Mouse (Mus musculus) heart, postnatal 4 days (tissue): Measurements from ENCODE around the gene Men1. TPM values are rescaled to one million over a fixed set of nuclear protein-coding genes. Genes with fewer than 3 reads are reported as not detected.

Experiments used
- DNase-seq: peaks from one replicate; pipeline ENCODE4 v3.0.0; 2021
- total RNA-seq, 2 experiments: library from RNA; stranded (reverse); gene quantifications; 2 replicates each; pipeline ENCODE4 v1.2.3; 2021

The Men1 gene
- total RNA-seq, 2 experiments from 2014 or later: 16.6 to 18.5 TPM

DNA sequence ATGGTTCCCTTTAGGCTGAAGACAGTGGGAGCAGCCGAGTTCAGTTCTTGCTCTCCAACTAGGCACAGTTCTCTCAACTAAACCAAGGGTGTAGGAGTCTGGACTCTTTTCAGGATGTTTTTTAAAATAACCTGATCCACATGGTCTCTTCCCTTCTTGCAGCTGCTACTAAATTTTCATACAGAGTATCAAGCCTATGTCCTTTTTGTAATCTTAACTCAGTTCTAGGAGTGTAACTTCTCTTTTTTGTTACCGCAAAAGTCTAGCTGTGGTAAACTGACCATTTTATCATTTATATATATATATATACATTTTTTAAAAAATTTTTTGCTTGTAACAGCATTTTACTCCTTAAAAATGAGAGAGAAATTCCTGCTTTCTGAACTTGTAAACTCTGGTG lies 35.4 kb downstream of the Men1 start:
- no peak for DNase-seq

DNA sequence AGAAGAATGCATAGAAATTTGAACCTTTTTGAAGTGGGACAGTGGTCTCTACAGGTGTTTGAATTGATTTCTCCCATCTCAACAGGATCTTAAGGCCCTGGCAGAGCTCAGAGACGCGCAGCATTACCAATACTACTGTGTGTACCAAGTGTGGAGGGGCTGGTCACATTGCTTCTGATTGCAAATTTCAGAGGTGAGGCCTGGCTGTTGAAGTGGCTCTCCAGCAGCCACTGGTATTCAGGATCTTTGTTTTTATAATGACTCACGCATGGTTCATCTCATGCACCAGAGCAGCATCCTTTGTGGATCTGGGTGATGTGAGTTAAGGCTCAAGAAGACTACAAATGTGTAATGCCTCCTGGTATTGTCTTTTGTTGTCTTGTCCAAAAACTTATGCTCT lies 37.7 kb downstream of the Men1 start:
- DNase-seq: no peak

DNA sequence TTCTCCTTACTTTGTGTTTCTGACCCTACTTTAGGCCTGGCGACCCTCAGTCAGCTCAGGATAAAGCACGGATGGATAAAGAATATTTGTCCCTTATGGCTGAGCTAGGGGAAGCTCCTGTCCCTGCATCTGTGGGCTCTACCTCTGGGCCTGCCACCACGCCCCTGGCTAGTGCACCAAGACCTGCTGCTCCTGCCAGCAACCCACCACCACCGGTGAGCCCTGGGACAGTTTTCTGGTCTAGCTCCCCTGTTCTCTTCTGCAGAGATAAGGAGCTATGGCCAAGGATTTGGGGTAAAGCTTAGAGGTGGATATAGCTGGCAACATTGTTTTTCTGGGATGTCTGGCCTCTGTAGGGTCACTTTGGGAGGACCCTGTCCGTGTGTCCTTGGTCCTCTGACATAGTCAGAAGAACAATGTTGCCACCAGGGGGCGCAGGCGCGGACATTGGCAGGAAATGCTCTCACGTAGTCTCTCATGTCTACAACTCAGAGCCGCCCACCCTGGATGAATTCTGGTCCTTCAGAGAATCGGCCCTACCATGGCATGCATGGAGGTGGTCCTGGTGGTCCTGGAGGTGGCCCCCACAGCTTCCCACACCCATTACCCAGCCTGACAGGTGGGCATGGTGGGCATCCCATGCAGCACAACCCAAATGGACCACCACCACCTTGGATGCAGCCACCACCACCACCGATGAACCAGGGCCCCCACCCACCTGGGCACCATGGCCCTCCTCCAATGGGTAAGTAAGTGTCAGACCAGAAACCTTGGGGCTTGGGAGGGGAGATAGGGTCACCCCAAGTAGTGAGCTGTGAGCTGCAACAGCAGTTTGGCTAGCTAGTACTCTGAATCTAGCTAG lies 39.0 kb downstream of the Men1 start:
- DNase-seq: peak; percentile 95

DNA sequence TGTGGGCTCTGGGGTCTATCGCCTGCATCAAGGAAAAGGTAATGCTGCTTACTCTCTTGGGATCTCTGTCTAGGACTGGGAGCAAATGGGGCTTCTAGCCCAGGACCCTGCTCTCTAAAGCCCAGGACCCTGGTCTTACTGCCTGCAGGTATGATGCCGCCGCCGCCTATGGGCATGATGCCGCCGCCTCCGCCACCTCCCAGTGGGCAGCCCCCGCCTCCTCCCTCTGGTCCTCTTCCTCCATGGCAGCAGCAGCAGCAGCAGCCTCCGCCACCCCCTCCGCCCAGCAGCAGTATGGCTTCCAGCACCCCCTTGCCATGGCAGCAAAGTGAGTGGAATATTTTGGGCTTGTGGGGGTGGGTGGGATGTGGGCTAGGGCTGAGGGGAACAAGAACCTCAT lies 39.8 kb downstream of the Men1 start:
- DNase-seq: no peak

DNA sequence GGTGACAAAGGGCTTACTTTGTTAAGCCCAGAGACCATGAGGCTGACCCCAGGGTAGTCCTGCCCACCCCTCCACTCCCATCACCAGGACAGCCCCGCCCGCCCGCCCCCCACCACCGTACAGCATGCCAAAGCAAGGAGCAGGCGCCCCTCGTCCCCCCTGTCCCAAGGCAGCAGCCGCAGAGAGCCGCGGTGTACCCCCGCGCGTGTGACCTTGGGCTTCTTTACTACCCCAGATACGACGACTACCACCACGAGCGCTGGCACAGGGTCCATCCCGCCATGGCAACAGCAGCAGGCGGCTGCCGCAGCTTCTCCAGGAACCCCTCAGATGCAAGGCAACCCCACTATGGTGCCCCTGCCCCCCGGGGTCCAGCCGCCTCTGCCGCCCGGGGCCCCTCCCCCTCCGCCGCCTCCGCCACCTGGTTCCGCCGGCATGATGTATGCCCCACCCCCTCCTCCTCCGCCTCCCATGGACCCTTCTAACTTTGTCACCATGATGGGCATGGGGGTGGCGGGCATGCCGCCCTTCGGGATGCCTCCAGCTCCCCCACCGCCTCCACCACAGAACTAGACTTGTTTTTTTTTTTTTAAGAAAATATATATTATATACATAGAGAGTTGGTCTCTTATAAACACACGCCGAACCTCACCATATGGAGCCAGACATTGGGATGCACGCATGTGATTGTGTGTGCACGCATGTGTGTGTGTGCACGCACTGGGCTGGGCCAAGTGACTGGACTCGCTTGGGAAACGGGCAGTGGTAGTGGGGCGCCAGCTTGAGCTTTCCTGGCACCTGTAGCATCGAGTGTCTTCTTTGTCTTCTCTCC lies 40.9 kb downstream of the Men1 start:
- DNase-seq: no peak

DNA sequence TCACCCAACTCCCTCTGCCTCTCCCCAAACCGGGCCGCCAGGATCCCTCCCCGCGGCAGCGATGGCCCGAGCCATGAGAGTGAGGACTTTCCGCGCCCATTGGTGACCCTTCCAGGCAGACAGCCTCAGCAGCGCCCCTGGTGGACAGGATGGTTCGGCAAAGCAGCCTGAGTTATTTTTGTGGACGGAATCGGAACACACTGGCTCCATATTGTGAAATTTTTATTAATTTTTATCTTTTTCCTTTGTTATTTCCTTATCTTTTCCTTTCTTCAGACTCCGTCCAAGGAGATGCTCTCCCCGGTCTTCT lies 41.4 kb downstream of the Men1 start:
- peak; percentile 79 for DNase-seq

DNA sequence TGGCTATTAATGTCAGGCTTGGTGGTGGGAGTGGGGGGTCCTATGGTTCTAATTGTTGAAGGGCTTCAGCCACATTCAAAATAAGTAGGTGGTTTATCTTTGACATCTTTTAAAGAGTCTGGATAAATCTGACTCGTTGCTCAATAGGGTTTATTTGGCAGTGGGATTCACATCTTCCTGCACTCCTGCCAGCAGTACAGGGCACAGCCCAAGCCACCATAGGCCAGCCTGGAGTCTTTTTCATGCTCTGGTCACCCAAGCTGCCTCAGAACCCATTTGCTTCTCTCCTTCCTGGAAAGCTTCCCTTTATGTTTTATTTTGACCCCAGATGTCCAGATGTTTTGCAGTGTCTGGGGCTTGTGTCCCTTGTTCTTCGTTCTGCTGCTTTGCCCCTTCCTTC lies 41.9 kb downstream of the Men1 start:
- DNase-seq: no peak

DNA sequence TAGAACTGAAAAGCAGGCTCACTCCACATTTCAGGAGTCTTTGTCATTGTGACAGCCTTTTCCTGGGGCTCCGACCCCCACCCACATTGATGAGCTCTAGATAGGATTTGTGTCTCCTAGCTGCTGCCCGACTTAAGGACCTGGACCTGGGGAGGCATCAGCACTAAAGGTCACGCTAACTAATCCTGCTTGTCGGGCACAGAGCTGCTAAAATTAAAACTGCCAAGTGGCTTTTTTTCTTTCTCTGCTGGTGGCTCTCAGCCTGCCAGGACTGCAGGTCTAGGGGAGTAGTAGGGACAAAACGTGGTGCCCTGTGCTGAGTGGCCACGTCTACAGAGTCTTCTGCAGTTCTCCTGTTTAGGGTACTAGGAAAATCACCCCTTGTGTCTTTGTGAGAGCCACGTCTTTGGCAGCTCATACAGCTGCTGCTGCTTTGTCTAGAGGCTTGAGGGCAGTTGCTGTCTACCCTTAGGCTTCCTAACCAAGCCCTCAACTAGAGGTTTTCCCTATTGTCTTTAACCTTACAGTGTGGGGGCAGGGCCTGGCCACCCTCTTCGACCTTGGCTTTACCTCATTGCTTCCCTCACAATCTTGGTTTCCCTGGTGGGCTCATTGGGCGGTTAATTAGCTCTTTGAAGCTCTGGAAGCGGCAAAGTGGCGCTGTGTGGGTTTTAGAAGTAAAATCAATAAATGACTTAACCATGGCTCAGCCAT lies 42.7 kb downstream of the Men1 start:
- no peak for DNase-seq

DNA sequence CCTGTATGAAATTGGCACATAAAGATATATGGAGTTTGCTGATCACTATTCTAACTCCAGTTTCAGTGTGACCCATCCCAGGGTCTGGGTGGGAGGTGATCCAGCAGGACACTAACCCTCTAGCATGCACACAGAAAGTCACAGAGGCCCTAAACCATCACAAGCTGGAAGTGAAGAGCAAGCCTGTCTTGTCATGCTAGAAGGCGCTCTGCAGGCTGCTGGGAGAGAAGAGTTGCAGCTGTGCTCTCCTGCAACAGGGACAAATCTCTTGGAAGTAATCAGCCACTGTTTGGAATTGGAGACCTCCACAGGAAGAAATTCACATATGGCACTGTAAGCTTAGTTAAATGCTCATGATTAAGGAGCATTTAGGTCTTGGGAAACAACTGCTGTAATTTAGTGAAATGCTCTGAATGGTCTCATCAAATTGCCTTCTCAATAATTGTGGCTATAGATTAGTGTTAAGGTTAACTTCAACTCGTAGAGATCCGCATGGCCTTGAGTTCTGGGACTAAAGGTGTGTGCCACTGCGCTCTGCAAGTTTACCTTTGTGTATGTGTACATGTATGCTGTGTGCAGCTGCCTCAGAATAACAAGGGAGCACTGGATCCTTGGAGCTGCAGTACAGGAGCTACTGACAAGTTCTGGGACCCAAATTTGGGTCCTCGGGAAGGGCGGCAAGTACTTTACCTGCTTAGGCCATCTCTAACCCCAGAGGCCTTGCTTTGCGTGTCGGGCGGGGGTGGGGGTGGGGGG lies 45.8 kb downstream of the Men1 start:
- DNase-seq: no peak

DNA sequence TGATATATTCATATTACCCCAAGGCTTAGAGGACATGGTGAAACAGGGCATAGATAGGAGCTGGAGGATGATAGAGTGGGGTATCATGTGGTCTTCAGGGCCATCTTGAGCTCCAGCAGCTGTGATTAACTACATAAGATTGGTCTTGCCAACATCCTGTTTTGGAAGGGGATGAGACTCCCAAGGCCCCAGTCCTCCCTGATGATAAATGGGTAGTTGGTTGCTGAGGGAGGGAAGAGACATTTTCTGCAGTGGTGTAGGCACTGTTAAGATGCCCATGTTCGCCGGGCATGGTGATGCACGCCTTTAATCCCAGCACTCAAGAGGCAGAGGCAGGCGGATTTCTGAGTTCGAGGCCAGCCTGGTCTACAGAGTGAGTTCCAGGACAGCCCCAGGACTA lies 46.5 kb downstream of the Men1 start:
- no peak for DNase-seq

DNA sequence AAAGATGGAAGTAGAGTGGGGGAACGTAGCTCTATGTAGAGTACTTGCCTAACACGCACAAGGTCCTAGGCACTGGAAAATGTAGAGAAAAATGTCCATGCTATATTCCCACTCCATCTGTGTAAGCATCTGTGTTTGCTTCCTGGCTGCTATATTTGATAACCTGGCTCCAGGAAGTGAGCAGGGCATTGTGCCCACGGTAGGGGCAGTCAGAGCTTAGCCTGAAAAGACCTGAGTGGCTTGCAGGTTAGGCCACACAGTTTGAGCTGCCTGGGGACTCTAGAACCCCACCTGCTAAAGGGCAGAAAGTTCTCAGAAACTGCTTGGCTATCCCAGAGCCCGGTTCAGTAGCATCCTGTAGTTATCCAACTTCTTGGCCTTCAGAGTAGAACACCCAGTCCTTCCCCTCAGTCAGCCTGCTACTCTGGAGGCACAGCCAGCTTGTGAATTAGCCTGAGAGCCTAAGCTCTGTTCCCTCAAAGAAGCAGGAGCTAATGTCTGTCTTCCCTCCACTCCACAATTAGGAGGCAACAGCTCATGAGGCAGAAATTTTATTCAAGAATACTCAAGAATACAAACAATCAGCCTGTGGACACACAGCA lies 47.6 kb downstream of the Men1 start:
- DNase-seq: no peak

DNA sequence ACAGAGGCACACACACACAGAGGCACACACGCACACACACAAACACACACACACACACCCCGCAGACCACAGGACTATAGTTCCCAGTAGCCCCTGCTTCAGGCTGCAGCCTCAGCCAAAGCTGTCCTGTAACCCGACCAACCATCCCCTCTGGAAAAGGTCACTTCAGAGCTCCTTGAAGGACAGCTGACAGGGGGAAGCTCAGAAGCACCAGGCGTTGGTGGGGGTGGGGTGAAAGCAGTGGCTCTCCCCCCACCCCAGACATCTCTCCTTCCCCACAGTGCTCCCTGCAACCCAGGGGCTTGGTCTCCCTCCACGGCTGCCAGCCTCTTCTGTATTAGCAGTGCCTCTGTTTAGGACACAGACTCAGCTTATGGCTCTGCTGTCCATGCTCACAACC lies 48.7 kb downstream of the Men1 start:
- DNase-seq: no peak

DNA sequence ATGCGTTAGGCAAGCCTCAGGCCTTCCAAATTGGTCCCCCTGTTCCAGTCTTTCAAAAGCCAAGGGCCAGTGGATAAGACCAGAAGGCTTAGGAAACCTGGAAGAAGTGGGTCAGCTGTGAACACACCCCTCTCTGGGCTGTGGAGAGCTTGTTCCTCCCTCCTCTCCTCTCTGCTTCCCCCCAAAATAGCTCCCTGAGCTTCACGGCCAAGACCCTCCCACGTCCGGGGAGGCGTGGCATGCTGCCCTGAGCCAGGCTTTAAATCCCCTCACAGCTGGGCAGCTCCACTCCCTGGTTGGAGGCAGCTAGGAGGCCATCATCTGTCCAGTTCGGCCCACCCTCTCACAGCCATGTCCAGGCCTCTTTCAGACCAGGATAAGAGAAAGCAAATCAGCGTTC lies 49.3 kb downstream of the Men1 start, which contains the start of gene Pygm:
Pygm (plus strand) TSS at position 272 of the 400 bp plus-strand sequence.
- DNase-seq: peak; percentile 93

DNA sequence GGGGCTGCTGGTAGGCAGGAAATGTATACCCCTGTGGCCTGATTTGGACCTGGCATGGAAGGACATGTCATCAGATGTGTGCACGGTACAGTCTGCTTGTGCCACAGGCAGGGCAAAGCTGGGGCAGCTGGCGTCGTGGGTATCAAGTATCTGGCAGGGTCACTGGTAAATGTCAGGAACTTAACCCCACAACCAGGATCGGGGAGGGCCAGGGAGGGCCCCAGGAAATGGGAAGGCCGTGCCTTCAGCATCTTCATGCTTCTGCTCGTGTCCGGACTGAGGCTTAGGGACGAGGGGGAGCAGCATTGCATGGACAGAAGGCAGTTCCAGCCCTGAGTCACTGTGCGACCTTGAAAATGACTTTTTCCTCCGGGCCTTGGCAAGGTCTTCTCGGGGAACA lies 50.2 kb downstream of the Men1 start:
- DNase-seq: peak; percentile 38

DNA sequence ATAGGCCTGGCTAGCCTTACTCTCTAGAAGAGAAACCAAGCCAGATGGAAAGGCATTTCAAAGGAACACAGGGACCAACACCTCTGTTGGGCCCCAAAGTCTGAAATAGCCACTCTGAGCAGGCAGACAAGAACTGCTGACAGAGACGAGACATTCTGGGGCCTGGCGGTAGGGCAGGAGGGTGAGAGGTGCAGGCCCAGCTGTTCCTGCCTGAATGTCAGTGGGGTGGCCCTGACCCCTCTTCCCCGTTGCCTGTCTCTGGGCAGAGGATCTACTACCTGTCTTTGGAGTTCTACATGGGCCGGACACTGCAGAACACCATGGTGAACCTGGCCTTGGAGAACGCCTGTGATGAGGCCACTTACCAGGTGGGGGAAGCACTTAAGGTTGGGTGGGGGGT lies 50.6 kb downstream of the Men1 start:
- DNase-seq: no peak

DNA sequence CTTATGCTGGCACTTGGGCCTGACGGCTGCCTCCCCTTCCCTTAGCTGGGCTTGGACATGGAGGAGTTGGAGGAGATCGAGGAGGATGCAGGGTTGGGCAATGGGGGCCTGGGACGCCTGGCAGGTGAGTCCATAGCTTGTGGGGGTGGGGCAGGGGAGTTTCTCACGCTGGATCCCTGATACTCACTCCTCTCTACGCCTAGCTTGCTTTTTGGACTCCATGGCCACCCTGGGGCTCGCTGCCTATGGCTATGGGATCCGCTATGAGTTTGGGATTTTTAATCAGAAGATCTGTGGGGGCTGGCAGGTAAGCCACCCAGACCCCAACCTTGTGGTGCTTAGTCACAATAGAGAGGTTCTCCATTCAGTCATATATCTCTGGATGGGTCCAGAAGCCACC lies 51.0 kb downstream of the Men1 start:
- DNase-seq: no peak

DNA sequence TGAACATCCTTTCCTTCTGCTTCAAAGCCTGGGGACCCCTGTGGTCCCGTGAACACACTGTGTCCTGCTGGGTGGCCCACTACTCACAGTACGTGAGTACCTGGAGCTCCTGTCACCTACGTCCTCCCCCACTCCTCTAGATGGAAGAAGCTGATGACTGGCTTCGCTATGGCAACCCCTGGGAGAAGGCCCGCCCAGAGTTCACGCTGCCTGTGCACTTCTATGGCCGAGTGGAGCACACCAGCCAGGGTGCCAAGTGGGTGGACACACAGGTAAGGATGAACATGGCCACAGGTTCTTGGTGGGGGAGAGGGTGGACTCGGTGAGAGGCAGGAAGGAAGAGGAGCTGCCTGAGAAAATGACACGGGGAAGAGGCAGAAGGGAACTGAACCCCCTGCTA lies 51.5 kb downstream of the Men1 start:
- no peak for DNase-seq

DNA sequence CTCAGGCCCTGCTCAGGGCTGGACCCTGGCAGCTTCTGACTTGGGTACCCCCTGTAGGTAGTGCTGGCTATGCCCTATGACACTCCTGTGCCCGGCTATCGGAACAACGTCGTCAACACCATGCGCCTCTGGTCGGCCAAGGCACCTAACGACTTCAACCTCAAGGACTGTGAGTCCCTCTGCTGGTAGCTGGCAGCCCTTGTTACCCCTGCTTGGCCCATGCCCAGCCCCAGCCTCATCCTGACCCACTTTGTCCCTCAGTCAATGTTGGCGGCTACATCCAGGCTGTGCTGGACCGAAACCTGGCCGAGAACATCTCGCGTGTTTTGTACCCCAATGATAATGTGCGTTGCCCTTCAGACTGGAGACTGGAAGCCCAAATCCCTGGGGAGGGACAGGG lies 53.2 kb downstream of the Men1 start:
- DNase-seq: peak; percentile 70

DNA sequence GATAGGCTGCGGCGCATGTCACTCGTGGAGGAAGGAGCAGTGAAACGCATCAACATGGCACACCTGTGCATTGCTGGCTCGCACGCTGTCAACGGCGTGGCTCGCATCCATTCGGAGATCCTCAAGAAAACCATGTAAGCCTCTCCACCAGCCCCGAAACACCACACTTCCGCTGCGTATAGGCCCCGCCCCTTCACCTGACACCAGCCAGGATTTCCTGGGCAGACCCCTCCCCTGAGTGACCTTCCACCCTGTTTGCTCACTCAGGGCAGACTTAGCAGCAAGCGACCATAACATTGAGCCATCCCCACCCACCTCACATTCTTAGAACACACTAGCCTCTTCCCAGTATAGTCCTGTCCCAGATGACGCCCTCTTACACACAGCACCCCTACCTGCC lies 55.0 kb downstream of the Men1 start:
- DNase-seq: no peak

DNA sequence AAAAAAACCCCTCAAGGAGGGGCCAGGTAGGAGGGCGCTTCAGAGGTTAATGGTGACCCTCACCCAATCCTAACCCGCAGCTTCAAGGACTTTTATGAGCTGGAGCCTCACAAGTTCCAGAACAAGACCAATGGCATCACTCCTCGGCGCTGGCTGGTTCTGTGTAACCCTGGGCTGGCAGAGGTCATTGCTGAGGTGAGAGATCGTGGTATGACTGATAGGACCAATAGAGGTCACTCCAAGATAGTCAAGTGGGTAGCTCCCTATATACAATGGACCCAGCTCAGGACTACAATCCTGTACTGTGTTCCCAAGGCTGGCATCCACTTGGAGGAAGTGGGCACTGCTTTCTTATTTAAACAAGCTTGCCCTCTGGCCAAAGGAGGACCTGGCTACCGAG lies 55.5 kb downstream of the Men1 start:
- no peak for DNase-seq
